Mouse (Mus musculus) forelimb bud, embryonic 11.5 days (tissue): ENCODE measurements around the gene Tpbgl.

Source experiments
- DNase-seq: peaks from one replicate; pipeline ENCODE4 v3.0.0-alpha.2; 2012; ENCODE audit warnings: low read depth, low spot score

The Tpbgl gene

GRCm38 (mm10) chr7:99642078-99642477 lies 15.2 kb upstream of the Tpbgl start:
- DNase-seq = no peak

- no peak for DNase-seq
Measured at GRCm38 (mm10) chr7:99641245-99641644, 14.3 kb upstream of the Tpbgl start.

- no peak for DNase-seq
Measured at GRCm38 (mm10) chr7:99633966-99634665, 7.2 kb upstream of the Tpbgl start.

- peak; percentile 35 for DNase-seq
Measured at GRCm38 (mm10) chr7:99632286-99632685, 5.4 kb upstream of the Tpbgl start.

- DNase-seq = no peak
Measured at GRCm38 (mm10) chr7:99627366-99627765, 463 bp upstream of the Tpbgl start.

- peak; percentile 85 for DNase-seq
Measured at GRCm38 (mm10) chr7:99625722-99626375, 1.1 kb downstream of the Tpbgl start.

- DNase-seq = peak; percentile 47
Measured at GRCm38 (mm10) chr7:99618860-99619259, 8.0 kb downstream of the Tpbgl start.

- DNase-seq = no peak
Measured at GRCm38 (mm10) chr7:99618264-99618663, 8.6 kb downstream of the Tpbgl start.

- DNase-seq = no peak
Measured at GRCm38 (mm10) chr7:99607632-99608031, 19.3 kb downstream of the Tpbgl start.

- DNase-seq = no peak
Measured at GRCm38 (mm10) chr7:99606766-99607165, 20.1 kb downstream of the Tpbgl start.

- DNase-seq = no peak
Measured at GRCm38 (mm10) chr7:99606303-99606702, 20.6 kb downstream of the Tpbgl start.

- DNase-seq = no peak
Measured at GRCm38 (mm10) chr7:99605058-99605457, 21.8 kb downstream of the Tpbgl start.

- no peak for DNase-seq
Measured at GRCm38 (mm10) chr7:99603875-99604662, 22.8 kb downstream of the Tpbgl start.

- DNase-seq = no peak
Measured at GRCm38 (mm10) chr7:99598722-99599121, 28.2 kb downstream of the Tpbgl start.

GRCm38 (mm10) chr7:99593868-99594803 lies 32.8 kb downstream of the Tpbgl start:
- DNase-seq = no peak

GRCm38 (mm10) chr7:99592669-99593068 lies 34.2 kb downstream of the Tpbgl start:
- no peak for DNase-seq

- DNase-seq = no peak
Measured at GRCm38 (mm10) chr7:99590646-99591045, 36.3 kb downstream of the Tpbgl start.

- DNase-seq = peak; percentile 66
Measured at GRCm38 (mm10) chr7:99590064-99590463, 36.8 kb downstream of the Tpbgl start.

- DNase-seq = no peak
Measured at GRCm38 (mm10) chr7:99585976-99586375, 40.9 kb downstream of the Tpbgl start.

GRCm38 (mm10) chr7:99583625-99584024 lies 43.3 kb downstream of the Tpbgl start:
- DNase-seq = no peak

- no peak for DNase-seq
Measured at GRCm38 (mm10) chr7:99582867-99583266, 44.0 kb downstream of the Tpbgl start.
